Mouse (Mus musculus) limb, embryonic 10.5 days (tissue): ENCODE data around the gene Kdm5b. TPM values are rescaled to one million over a fixed set of nuclear protein-coding genes. Genes with fewer than 3 reads are reported as not detected.
A peak's percentile ranks its signal among the peaks of the same experiment; 100 is the strongest.
"Not testable (repeated sequence)": the region's sequence is repeated elsewhere in the genome, so short reads cannot be mapped to it uniquely, and the experiment has no call there.

Source experiments
- DNase-seq: peaks from one replicate; pipeline ENCODE4 v3.0.0-alpha.2; 2017; ENCODE audit warnings: low spot score
- H3K27ac ChIP-seq: fragments of 300-500 bp; sonication (generic); 2 replicates; pipeline ENCODE4 v1.5.1; 2016; ENCODE audit warnings: mild to moderate bottlenecking
- H3K27me3 ChIP-seq: fragments of 300-500 bp; sonication (generic); 2 replicates; pipeline ENCODE4 v1.6.1; 2016; ENCODE audit warnings: low read depth, mild to moderate bottlenecking; ENCODE audit not compliant: poor library complexity, severe bottlenecking
- H3K36me3 ChIP-seq: fragments of 300-500 bp; sonication (generic); 2 replicates; pipeline ENCODE4 v1.6.1; 2016; ENCODE audit warnings: mild to moderate bottlenecking, moderate library complexity
- H3K4me1 ChIP-seq: fragments of 300-500 bp; sonication (generic); 2 replicates; pipeline ENCODE4 v1.6.1; 2016
- H3K4me3 ChIP-seq: fragments of 300-500 bp; sonication (generic); 2 replicates; pipeline ENCODE4 v1.5.1; 2016; ENCODE audit warnings: mild to moderate bottlenecking, moderate library complexity
- H3K9me3 ChIP-seq: fragments of 300-500 bp; sonication (generic); replicated peaks from 2 replicates; pipeline ENCODE4 v1.6.1; 2016; ENCODE audit warnings: mild to moderate bottlenecking
- WGBS: fragments of 180-500 bp; shearing (Covaris S2); methylation state at CpG from one replicate; pipeline ENCODE4 v1.1.7; 2016; 5-methylcytosine and 5-hydroxymethylcytosine counted together
- polyA plus RNA-seq: library from polyadenylated mRNA; unstranded; fragments of >200 nt; fragmentation: Nextera tagmentation; extraction: Ambion mirVana; gene quantifications from 2 replicates; pipeline ENCODE4 v1.2.1, GENCODE M21; 2016

Gene Kdm5b
- polyA plus RNA-seq: 67.1 and 81.9 TPM in 2 replicates

GRCm38 (mm10) chr1:134559976-134560375, at the start of gene Kdm5b:
Kdm5b (plus strand) TSS chr1:134560171.
- H3K27ac ChIP-seq: peak within 1 kb of the TSS; percentile 99
- no peaks in the 10 kb centered on the region for H3K9me3 ChIP-seq
- no peaks in the 10 kb centered on the region for H3K36me3 ChIP-seq
- peak; percentile 93 for DNase-seq
- peaks cover 33% of the 10 kb centered on the region for H3K4me1 ChIP-seq
- WGBS: under 1% methylated on average over 34 of the region's 34 CpGs
- H3K27me3 ChIP-seq: peaks cover 4% of the 10 kb centered on the region; the same call in 1 of the 2 replicates
- H3K4me3 ChIP-seq: peak within 1 kb of the TSS; percentile 100

- H3K36me3 ChIP-seq: peaks cover 17% of the 10 kb centered on the region
- H3K9me3 ChIP-seq: no peaks in the 10 kb centered on the region
- H3K4me1 ChIP-seq: peaks cover 25% of the 10 kb centered on the region
- H3K27me3 ChIP-seq: peaks cover 48% of the 10 kb centered on the region
- DNase-seq: no peak
- H3K27ac ChIP-seq: no peak overlapping the region
- 79% methylated on average over 4 of the region's 4 CpGs for WGBS
- no peak overlapping the region for H3K4me3 ChIP-seq
These were observed 47.8 kb upstream of the Kdm5b start for GRCm38 (mm10) chr1:134512183-134512582.

- peaks cover 48% of the 10 kb centered on the region for H3K27me3 ChIP-seq
- no peak overlapping the region for H3K4me3 ChIP-seq
- peaks cover 13% of the 10 kb centered on the region for H3K36me3 ChIP-seq
- H3K27ac ChIP-seq: no peak overlapping the region
- DNase-seq: no peak
- H3K4me1 ChIP-seq: peaks cover 26% of the 10 kb centered on the region
- no peaks in the 10 kb centered on the region for H3K9me3 ChIP-seq
- 58% methylated on average over 6 of the region's 6 CpGs for WGBS
These were observed 47.4 kb upstream of the Kdm5b start for GRCm38 (mm10) chr1:134512584-134512983.

GRCm38 (mm10) chr1:134513312-134513860, 46.6 kb upstream of the Kdm5b start:
- WGBS: 2% methylated on average over 38 of the region's 38 CpGs
- peak; percentile 68 for DNase-seq
- Histone ChIP-seq H3K4me3 (peak overlapping the region; percentile 53), H3K4me1 (peaks cover 26% of the 10 kb centered on the region), H3K36me3 (peaks cover 5% of the 10 kb centered on the region), H3K9me3 (no peaks in the 10 kb centered on the region), H3K27ac (peak overlapping the region; percentile 70), H3K27me3 (peaks cover 48% of the 10 kb centered on the region)

GRCm38 (mm10) chr1:134513876-134514590, 45.9 kb upstream of the Kdm5b start:
- no peaks in the 10 kb centered on the region for H3K9me3 ChIP-seq
- peaks cover 3% of the 10 kb centered on the region; the same call in 1 of the 2 replicates for H3K36me3 ChIP-seq
- peak overlapping the region; percentile 53 for H3K4me3 ChIP-seq
- WGBS: 46% methylated on average over 16 of the region's 16 CpGs
- H3K27ac ChIP-seq: peak overlapping the region; percentile 70; the same call in 1 of the 2 replicates
- no peak for DNase-seq
- H3K4me1 ChIP-seq: peaks cover 26% of the 10 kb centered on the region
- H3K27me3 ChIP-seq: peaks cover 48% of the 10 kb centered on the region

GRCm38 (mm10) chr1:134515891-134516290, 44.1 kb upstream of the Kdm5b start:
- WGBS: 86% methylated on average over 2 of the region's 2 CpGs
- H3K27me3 ChIP-seq: peaks cover 48% of the 10 kb centered on the region
- H3K27ac ChIP-seq: peak overlapping the region; percentile 80
- H3K36me3 ChIP-seq: no peaks in the 10 kb centered on the region
- DNase-seq: no peak
- no peaks in the 10 kb centered on the region for H3K9me3 ChIP-seq
- H3K4me1 ChIP-seq: peaks cover 24% of the 10 kb centered on the region
- no peak overlapping the region for H3K4me3 ChIP-seq

GRCm38 (mm10) chr1:134516491-134517198, 43.3 kb upstream of the Kdm5b start:
- peak; percentile 50 for DNase-seq
- 18% methylated on average over 4 of the region's 4 CpGs for WGBS
- Histone ChIP-seq H3K27ac (peak overlapping the region; percentile 80), H3K4me1 (peaks cover 24% of the 10 kb centered on the region), H3K4me3 (no peak overlapping the region; the same call in 1 of the 2 replicates), H3K36me3 (no peaks in the 10 kb centered on the region), H3K27me3 (peaks cover 42% of the 10 kb centered on the region), H3K9me3 (no peaks in the 10 kb centered on the region)

GRCm38 (mm10) chr1:134517841-134518240, 42.1 kb upstream of the Kdm5b start:
- WGBS: 94% methylated on average over 14 of the region's 14 CpGs
- not testable (repeated sequence) for DNase-seq, H3K36me3 ChIP-seq, H3K27ac ChIP-seq, H3K9me3 ChIP-seq, H3K4me3 ChIP-seq
- Histone ChIP-seq H3K27me3 (peaks cover 30% of the 10 kb centered on the region), H3K4me1 (peaks cover 24% of the 10 kb centered on the region)

GRCm38 (mm10) chr1:134518677-134519076, 41.3 kb upstream of the Kdm5b start:
- peak; percentile 55 for DNase-seq
- H3K36me3 ChIP-seq: no peaks in the 10 kb centered on the region
- H3K27ac ChIP-seq: no peak overlapping the region
- WGBS: 12% methylated on average over 7 of the region's 7 CpGs
- H3K4me3 ChIP-seq: no peak overlapping the region
- H3K27me3 ChIP-seq: peaks cover 22% of the 10 kb centered on the region
- peaks cover 17% of the 10 kb centered on the region for H3K4me1 ChIP-seq
- H3K9me3 ChIP-seq: no peaks in the 10 kb centered on the region

GRCm38 (mm10) chr1:134519201-134519600, 40.8 kb upstream of the Kdm5b start:
- H3K27ac ChIP-seq, H3K36me3 ChIP-seq, H3K9me3 ChIP-seq, DNase-seq, H3K4me3 ChIP-seq: not testable (repeated sequence)
- 94% methylated on average over 5 of the region's 5 CpGs for WGBS
- peaks cover 17% of the 10 kb centered on the region for H3K27me3 ChIP-seq
- peaks cover 16% of the 10 kb centered on the region for H3K4me1 ChIP-seq

GRCm38 (mm10) chr1:134520001-134520721, 39.8 kb upstream of the Kdm5b start:
- no peak overlapping the region for H3K27ac ChIP-seq
- no peaks in the 10 kb centered on the region for H3K9me3 ChIP-seq
- 86% methylated on average over 8 of the region's 8 CpGs for WGBS

GRCm38 (mm10) chr1:134521163-134521562, 38.8 kb upstream of the Kdm5b start:
- no peak for DNase-seq
- H3K9me3 ChIP-seq: no peaks in the 10 kb centered on the region
- no peak overlapping the region for H3K27ac ChIP-seq
- no peaks in the 10 kb centered on the region for H3K27me3 ChIP-seq
- H3K4me3 ChIP-seq: no peak overlapping the region
- H3K4me1 ChIP-seq: peaks cover 11% of the 10 kb centered on the region
- no peaks in the 10 kb centered on the region for H3K36me3 ChIP-seq
- 82% methylated on average over 7 of the region's 7 CpGs for WGBS

More at GRCm38 (mm10) chr1:134520001-134520721, 39.8 kb upstream of the Kdm5b start:
- Histone ChIP-seq H3K4me1 (peaks cover 16% of the 10 kb centered on the region), H3K4me3 (no peak overlapping the region), H3K27me3 (peaks cover 8% of the 10 kb centered on the region; the same call in 1 of the 2 replicates), H3K36me3 (no peaks in the 10 kb centered on the region)
- no peak for DNase-seq
